Mouse (Mus musculus): ENCODE measurements at regions not wholly inside any gene's neighbourhood (a gene's known extent, or its start where the extent isn't known, plus 50 kb on each side); places are given as distances from the start of the nearest gene placed in this dataset.

- TF ChIP-seq EP300 (IDR thresholded peaks at IDR 0.05; ENCODE audit: low read length) = no peak
- TF ChIP-seq SIN3A (IDR thresholded peaks at IDR 0.05; ENCODE audit: low read length) = no peak
Measured at GRCm38 (mm10) chr15:62122265-62123023, 1199.6 kb upstream of the A1bg start.
